Mouse (Mus musculus) stomach, embryonic 16.5 days (tissue): ENCODE results near the gene Chga. TPM values are rescaled to one million over a fixed set of nuclear protein-coding genes. Genes with fewer than 3 reads are reported as not detected.

ENCODE experiments used
- ATAC-seq: fragments of 200-750 bp; cut with Nextera tagmentation; 2 replicates; pipeline ENCODE4 v1.8.0; 2017; ENCODE audit warnings: moderate number of reproducible peaks, moderate TSS enrichment; ENCODE audit not compliant: insufficient read depth, low FRiP score
- H3K27ac ChIP-seq: fragments of 300-500 bp; sonication (generic); 2 replicates; pipeline ENCODE4 v1.5.1; 2014; ENCODE audit warnings: low read length
- H3K27me3 ChIP-seq: fragments of 300-500 bp; sonication (generic); 2 replicates; pipeline ENCODE4 v1.6.1; 2014; ENCODE audit warnings: low read length, control low read depth, mixed read lengths; ENCODE audit not compliant: control insufficient read depth, insufficient read depth
- H3K36me3 ChIP-seq: fragments of 300-500 bp; sonication (generic); 2 replicates; pipeline ENCODE4 v1.6.1; 2014; ENCODE audit warnings: low read length; ENCODE audit not compliant: control insufficient read depth, insufficient read depth
- H3K4me1 ChIP-seq: fragments of 300-500 bp; sonication (generic); 2 replicates; pipeline ENCODE4 v1.6.1; 2014; ENCODE audit warnings: low read length, control low read depth, mixed read lengths; ENCODE audit not compliant: control insufficient read depth, insufficient read depth
- H3K4me2 ChIP-seq: fragments of 300-500 bp; sonication (generic); 2 replicates; pipeline ENCODE4 v1.6.1; 2014; ENCODE audit warnings: low read depth, low read length, mixed read lengths
- H3K4me3 ChIP-seq: fragments of 300-500 bp; sonication (generic); replicated peaks from 2 replicates; pipeline ENCODE4 v1.5.1; 2014; ENCODE audit warnings: mild to moderate bottlenecking, low read length
- H3K9ac ChIP-seq: fragments of 300-500 bp; sonication (generic); 2 replicates; pipeline ENCODE4 v1.6.1; 2014; ENCODE audit warnings: low read length
- H3K9me3 ChIP-seq: fragments of 300-500 bp; sonication (generic); replicated peaks from 2 replicates; pipeline ENCODE4 v1.6.1; 2016; ENCODE audit warnings: low read length, control low read depth; ENCODE audit not compliant: control insufficient read depth
- WGBS: fragments of 180-500 bp; shearing (Covaris S2); extraction: QIAGEN DNeasy Blood & Tissue Kit; methylation state at CpG from one replicate; pipeline ENCODE4 v1.1.7; 2014; 5-methylcytosine and 5-hydroxymethylcytosine counted together
- polyA plus RNA-seq: library from polyadenylated mRNA; unstranded; fragments of >200 nt; fragmentation: Nextera tagmentation; extraction: Ambion mirVana; gene quantifications from 2 replicates; pipeline ENCODE4 v1.2.1, GENCODE M21; 2015

Gene Chga
- polyA plus RNA-seq, 1 experiment from 2014 or later: 17.5 TPM

- ATAC-seq: no peak
- no peak overlapping the region for H3K9ac ChIP-seq
- H3K4me1 ChIP-seq: no peaks in the 10 kb centered on the region
- H3K27me3 ChIP-seq: peaks cover 9% of the 10 kb centered on the region
- WGBS: 79% methylated on average over 3 of the region's 3 CpGs
- H3K9me3 ChIP-seq: no peaks in the 10 kb centered on the region
- no peak overlapping the region for H3K4me3 ChIP-seq
- H3K27ac ChIP-seq: no peak overlapping the region
- H3K36me3 ChIP-seq: no peaks in the 10 kb centered on the region
- no peak overlapping the region for H3K4me2 ChIP-seq
These were observed 3.6 kb upstream of the Chga start for GRCm38 (mm10) chr12:102551186-102551585.

GRCm38 (mm10) chr12:102552001-102552400, 2.8 kb upstream of the Chga start:
- Histone ChIP-seq H3K27ac (no peak overlapping the region), H3K4me1 (no peaks in the 10 kb centered on the region), H3K9ac (no peak overlapping the region), H3K36me3 (no peaks in the 10 kb centered on the region), H3K9me3 (no peaks in the 10 kb centered on the region), H3K27me3 (peaks cover 9% of the 10 kb centered on the region), H3K4me3 (no peak overlapping the region), H3K4me2 (no peak overlapping the region)
- ATAC-seq: no peak
- WGBS: 72% methylated on average over 6 of the region's 6 CpGs

GRCm38 (mm10) chr12:102553705-102554275, 979 bp upstream of the Chga start:
- Histone ChIP-seq H3K36me3 (no peaks in the 10 kb centered on the region), H3K4me3 (no peak overlapping the region), H3K4me2 (no peak overlapping the region), H3K4me1 (no peaks in the 10 kb centered on the region), H3K9ac (no peak overlapping the region), H3K27ac (no peak overlapping the region), H3K27me3 (peaks cover 9% of the 10 kb centered on the region), H3K9me3 (no peaks in the 10 kb centered on the region)
- 72% methylated on average over 14 of the region's 14 CpGs for WGBS
- no peak for ATAC-seq

- Histone ChIP-seq H3K27ac (no peak overlapping the region), H3K9ac (no peak overlapping the region), H3K4me3 (no peak overlapping the region), H3K4me2 (no peak overlapping the region), H3K9me3 (no peaks in the 10 kb centered on the region), H3K4me1 (no peaks in the 10 kb centered on the region), H3K27me3 (peaks cover 9% of the 10 kb centered on the region), H3K36me3 (no peaks in the 10 kb centered on the region)
- no peak for ATAC-seq
- WGBS: 59% methylated on average over 3 of the region's 3 CpGs
These were observed 1.1 kb downstream of the Chga start for GRCm38 (mm10) chr12:102555850-102556249.

GRCm38 (mm10) chr12:102557372-102557771, 2.6 kb downstream of the Chga start:
- H3K9ac ChIP-seq: no peak overlapping the region
- H3K27me3 ChIP-seq: peaks cover 9% of the 10 kb centered on the region
- H3K9me3 ChIP-seq: no peaks in the 10 kb centered on the region
- no peak overlapping the region for H3K27ac ChIP-seq
- WGBS: 77% methylated on average over 5 of the region's 5 CpGs
- H3K4me2 ChIP-seq: no peak overlapping the region
- H3K4me3 ChIP-seq: no peak overlapping the region
- ATAC-seq: no peak
- H3K4me1 ChIP-seq: no peaks in the 10 kb centered on the region
- H3K36me3 ChIP-seq: no peaks in the 10 kb centered on the region

GRCm38 (mm10) chr12:102565086-102565485, 10.3 kb downstream of the Chga start:
- WGBS: 62% methylated on average over 6 of the region's 6 CpGs
- Histone ChIP-seq H3K36me3 (no peaks in the 10 kb centered on the region), H3K27me3 (no peaks in the 10 kb centered on the region), H3K4me3 (no peak overlapping the region), H3K4me1 (no peaks in the 10 kb centered on the region), H3K9ac (no peak overlapping the region), H3K9me3 (no peaks in the 10 kb centered on the region), H3K4me2 (no peak overlapping the region), H3K27ac (no peak overlapping the region)
- no peak for ATAC-seq

GRCm38 (mm10) chr12:102566951-102567350, 12.2 kb downstream of the Chga start:
- H3K4me2 ChIP-seq: no peak overlapping the region
- H3K27me3 ChIP-seq: no peaks in the 10 kb centered on the region
- WGBS: 68% methylated on average over 2 of the region's 2 CpGs
- no peak overlapping the region for H3K27ac ChIP-seq
- H3K9ac ChIP-seq: no peak overlapping the region
- H3K36me3 ChIP-seq: no peaks in the 10 kb centered on the region
- no peaks in the 10 kb centered on the region for H3K9me3 ChIP-seq
- ATAC-seq: no peak
- no peak overlapping the region for H3K4me3 ChIP-seq
- H3K4me1 ChIP-seq: no peaks in the 10 kb centered on the region

- Histone ChIP-seq H3K4me3 (no peak overlapping the region), H3K4me2 (no peak overlapping the region), H3K4me1 (no peaks in the 10 kb centered on the region), H3K36me3 (no peaks in the 10 kb centered on the region), H3K27ac (no peak overlapping the region), H3K27me3 (no peaks in the 10 kb centered on the region), H3K9ac (no peak overlapping the region), H3K9me3 (no peaks in the 10 kb centered on the region)
- 74% methylated on average over 7 of the region's 7 CpGs for WGBS
- no peak for ATAC-seq
These were observed 13.4 kb downstream of the Chga start for GRCm38 (mm10) chr12:102568219-102568618.

- H3K4me2 ChIP-seq: no peak overlapping the region
- no peak overlapping the region for H3K4me3 ChIP-seq
- H3K4me1 ChIP-seq: no peaks in the 10 kb centered on the region
- H3K9me3 ChIP-seq: no peaks in the 10 kb centered on the region
- no peaks in the 10 kb centered on the region for H3K36me3 ChIP-seq
- H3K27ac ChIP-seq: no peak overlapping the region
- no peak overlapping the region for H3K9ac ChIP-seq
- WGBS: 88% methylated on average over 13 of the region's 13 CpGs
- no peak for ATAC-seq
- no peaks in the 10 kb centered on the region for H3K27me3 ChIP-seq
These were observed 15.3 kb downstream of the Chga start for GRCm38 (mm10) chr12:102570111-102570510.

- H3K4me3 ChIP-seq: no peak overlapping the region
- no peaks in the 10 kb centered on the region for H3K4me1 ChIP-seq
- H3K4me2 ChIP-seq: no peak overlapping the region
- no peak overlapping the region for H3K9ac ChIP-seq
- H3K9me3 ChIP-seq: no peaks in the 10 kb centered on the region
- 75% methylated on average over 5 of the region's 5 CpGs for WGBS
- no peak overlapping the region for H3K27ac ChIP-seq
- no peaks in the 10 kb centered on the region for H3K27me3 ChIP-seq
- no peaks in the 10 kb centered on the region for H3K36me3 ChIP-seq
- ATAC-seq: no peak
These were observed 16.0 kb downstream of the Chga start for GRCm38 (mm10) chr12:102570734-102571133.
